29 mouse cellular contexts compared by ENCODE assay signal in the genomic region with DNA sequence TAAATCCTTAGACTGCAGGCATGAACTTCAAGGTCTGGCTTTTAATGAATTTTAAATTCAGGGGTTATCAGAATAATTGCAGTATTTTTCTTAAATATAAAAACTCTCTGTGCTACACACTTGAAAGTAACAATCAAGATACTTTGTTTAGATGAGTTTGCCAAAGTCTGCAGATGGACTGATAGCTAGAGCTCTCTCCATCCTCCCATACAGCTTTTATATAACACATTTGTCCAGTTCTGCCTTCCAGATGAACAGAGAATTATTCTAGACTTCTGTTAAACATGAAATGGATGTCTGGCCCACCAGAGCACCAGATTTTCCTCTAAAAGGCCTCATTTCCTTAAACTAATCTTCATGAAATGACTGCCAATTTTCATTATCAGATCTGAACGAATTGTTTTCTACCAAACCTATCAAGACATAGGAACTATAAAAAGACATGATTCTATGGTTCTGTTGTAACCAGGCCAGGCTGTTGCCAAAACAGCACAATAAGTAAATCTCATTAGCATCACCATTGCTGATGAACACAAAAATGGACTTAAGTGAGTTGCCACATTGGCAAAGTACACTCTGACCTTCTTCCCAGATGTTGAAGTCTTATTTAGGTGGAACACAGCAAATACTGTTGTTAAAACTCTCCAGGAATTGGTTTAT.
DNase-seq lines count a peak whose midpoint lies in the region; TF ChIP-seq lines count a peak whose summit lies in the region.
"Had no signal": no experiment of that assay in that cellular context is flagged by ENCODE, and none has a peak within 500 bp of the region (broad histone marks: within the 10 kb centered on the region; RNA-seq: fewer than 3 reads in every experiment).

No protein-coding gene starts in this region.

- no peak for TF ChIP-seq CTCF in layer of hippocampus, adult 2 months (conservative IDR thresholded peaks at IDR 0.05)

- intact Hi-C loops in heart, postnatal 25 days (cut with DNase I), result loop anchor here (10.0 kb wide), 2 partner anchors 137 to 163 kb away; partner anchors contain the start of gene Dach1

- peak overlapping the region; percentile 28; the same call in 1 of the 2 replicates for H3K27ac ChIP-seq in layer of hippocampus, adult 2 months
- H3K27ac ChIP-seq: embryonic facial prominence, embryonic 13.5 days; forebrain, embryonic 10.5 days; forebrain, embryonic 15.5 days; hindbrain, embryonic 10.5 days; hindbrain, embryonic 15.5 days; kidney, embryonic 15.5 days; left cerebral cortex, adult 2 months; liver, embryonic 12.5 days; midbrain, embryonic 10.5 days; stomach, postnatal 0 days had no signal

- H3K4me3 ChIP-seq in layer of hippocampus, adult 2 months, result no peak overlapping the region
- H3K4me3 ChIP-seq: embryonic facial prominence, embryonic 13.5 days; forebrain, embryonic 10.5 days; forebrain, embryonic 15.5 days; hindbrain, embryonic 10.5 days; hindbrain, embryonic 15.5 days; kidney, embryonic 15.5 days; left cerebral cortex, adult 2 months; liver, embryonic 12.5 days; midbrain, embryonic 10.5 days had no signal

- peak; percentile 91 for DNase-seq in heart, adult 11 months
- no peak for DNase-seq in heart, postnatal 25 days (ENCODE audit: low spot score)
- DNase-seq in layer of hippocampus, adult 2 months (ENCODE audit: low spot score in 2 of 2), result peak in 1 of 2 experiments; percentile 11
- no peak for DNase-seq in layer of hippocampus, postnatal 25 days (ENCODE audit: extremely low spot score in 1 of 2, low spot score in 1 of 2)
- DNase-seq in MN1 (ENCODE audit: low spot score), result peak; percentile 6
- DNase-seq in skeletal muscle tissue, adult 2 months (ENCODE audit: low read depth, low spot score), result peak; percentile 18
- no peak for DNase-seq in spleen, postnatal 4 days (ENCODE audit: low spot score in 2 of 2)
- DNase-seq: adrenal gland, postnatal 14 days; cerebellum, adult 18-20 months; cerebellum, postnatal 10 days; gastrocnemius, postnatal 10 days; kidney, adult 18-20 months; kidney, postnatal 25 days; left cerebral cortex, postnatal 4 days; liver, postnatal 0 days; right cerebral cortex, postnatal 25 days; spleen, adult 18-20 months; thymus, adult 2 months; thymus, postnatal 36 days had no signal

Comparison
In these comparisons a context has a peak if more than half of its experiments do, and no peak if none do; other contexts are left out.
1. DNase-seq: peak in heart, adult 11 months (single experiment), MN1 (single experiment) and skeletal muscle tissue, adult 2 months (single experiment); none in heart, postnatal 25 days (single experiment), layer of hippocampus, postnatal 25 days (0 of 2) and spleen, postnatal 4 days (0 of 2).